Mouse (Mus musculus): ENCODE measurements around the gene Khnyn.

Gene Khnyn

DNA sequence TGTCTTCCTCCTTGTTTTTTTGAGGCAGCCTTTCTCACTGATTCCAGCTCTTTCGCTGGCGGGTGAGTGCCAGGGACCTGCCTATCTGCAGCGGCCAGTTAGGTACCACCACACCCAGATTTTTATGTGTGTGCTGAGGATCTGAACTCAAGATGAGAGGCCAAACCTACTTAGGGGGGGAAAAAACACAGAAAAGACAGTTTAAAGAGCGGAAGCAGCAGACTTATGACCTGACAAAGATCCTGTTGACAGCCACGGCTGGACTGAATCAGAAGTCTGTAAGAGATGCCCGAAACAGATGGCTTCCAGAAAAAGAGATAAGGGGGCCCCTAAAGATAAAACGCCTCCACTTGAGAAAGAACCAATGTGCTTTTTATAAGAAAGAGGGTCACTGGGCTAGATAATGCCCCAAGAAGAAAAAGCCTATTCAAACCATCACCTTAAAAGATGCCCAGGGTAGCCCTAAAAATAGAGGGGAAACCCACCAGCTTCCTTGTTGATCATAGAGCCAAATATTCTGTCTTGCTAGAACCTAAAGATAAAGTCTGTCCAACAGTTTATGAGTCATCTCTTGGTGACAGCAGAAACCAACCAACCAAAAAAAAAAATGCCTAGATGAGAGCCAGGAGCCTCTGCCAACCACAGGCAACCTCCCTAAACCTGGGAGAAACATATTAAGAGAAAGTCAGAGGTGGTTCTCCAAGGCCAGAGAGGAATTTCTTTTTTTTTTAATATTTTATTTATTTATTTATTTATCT lies 37.9 kb downstream of the Khnyn start:
- no peak for DNase-seq (ENCODE audit: low read depth)

DNA sequence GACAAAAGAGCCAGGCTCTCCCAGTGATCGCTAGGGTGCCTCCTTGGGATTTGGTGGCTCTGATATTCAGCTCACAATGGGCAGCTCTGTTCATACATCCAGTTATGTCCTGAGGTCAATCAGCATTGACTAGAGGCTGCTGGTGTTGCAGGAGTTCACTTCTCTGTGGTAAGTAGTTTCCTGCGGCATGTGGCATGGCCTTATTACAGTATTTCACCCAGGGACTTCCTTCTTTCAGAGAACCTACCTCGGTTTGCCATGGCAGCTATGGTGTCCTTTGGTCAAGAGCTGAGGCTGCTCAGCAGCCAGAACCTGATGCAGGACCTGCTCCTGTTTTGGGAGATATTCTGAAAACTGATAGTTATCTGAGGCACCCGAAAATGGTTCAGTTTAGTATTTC lies 42.1 kb downstream of the Khnyn start:
- DNase-seq (ENCODE audit: low read depth): no peak

DNA sequence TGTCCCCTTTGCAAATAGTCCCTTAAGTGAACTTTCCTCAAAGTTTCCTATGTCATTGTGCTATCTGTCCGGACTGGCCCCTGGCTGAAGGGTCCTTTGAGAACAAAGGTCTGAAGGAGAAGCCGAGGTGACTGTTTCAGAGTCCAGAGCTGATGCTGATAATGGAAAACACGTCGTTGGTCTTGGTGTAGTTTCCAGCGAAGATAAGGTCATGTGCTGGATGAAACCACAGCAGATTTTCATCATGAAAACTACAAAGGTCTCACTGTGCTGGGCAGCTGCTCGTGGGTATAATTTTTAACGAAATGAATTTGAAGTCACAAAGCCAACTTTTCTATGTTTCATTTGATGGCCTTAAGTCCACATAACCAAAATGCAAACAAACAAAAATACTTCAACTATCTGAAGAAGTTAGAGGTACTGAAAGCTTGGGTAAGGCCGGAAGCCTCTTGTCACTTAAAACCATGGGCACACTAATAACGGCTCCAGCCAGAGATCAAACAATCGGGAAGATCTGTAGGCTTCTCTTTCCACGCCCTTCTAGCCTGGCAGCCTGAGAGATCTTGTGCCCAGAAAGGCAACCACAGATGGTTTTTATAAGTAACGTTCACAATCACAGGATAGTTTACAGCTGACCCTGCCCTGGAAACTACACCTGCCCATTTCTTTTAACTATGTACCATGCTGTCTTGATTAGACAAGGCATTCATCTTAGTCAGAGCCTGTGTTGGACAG lies 44.7 kb downstream of the Khnyn start:
- no peak for DNase-seq (ENCODE audit: low read depth)

DNA sequence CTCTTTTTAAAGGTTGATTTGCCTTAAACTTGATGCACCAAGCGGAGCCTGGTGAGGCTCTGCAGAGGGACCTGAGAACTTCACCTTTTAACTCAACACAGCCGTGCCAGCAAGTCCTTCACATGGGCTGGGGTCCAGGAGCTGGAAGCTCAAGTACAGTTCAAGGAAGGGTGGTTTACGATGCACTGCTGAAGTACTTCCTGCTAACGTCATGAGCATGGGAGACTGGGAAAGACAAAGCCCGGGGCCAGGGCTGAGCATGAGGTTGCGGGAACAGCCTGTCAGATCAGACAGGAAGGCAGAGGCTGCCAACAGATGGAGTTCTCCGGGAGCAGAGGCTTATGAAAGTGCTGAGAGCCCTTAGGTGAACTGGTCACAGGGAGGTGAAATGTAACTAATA lies 48.8 kb downstream of the Khnyn start:
- DNase-seq (ENCODE audit: low read depth): no peak

DNA sequence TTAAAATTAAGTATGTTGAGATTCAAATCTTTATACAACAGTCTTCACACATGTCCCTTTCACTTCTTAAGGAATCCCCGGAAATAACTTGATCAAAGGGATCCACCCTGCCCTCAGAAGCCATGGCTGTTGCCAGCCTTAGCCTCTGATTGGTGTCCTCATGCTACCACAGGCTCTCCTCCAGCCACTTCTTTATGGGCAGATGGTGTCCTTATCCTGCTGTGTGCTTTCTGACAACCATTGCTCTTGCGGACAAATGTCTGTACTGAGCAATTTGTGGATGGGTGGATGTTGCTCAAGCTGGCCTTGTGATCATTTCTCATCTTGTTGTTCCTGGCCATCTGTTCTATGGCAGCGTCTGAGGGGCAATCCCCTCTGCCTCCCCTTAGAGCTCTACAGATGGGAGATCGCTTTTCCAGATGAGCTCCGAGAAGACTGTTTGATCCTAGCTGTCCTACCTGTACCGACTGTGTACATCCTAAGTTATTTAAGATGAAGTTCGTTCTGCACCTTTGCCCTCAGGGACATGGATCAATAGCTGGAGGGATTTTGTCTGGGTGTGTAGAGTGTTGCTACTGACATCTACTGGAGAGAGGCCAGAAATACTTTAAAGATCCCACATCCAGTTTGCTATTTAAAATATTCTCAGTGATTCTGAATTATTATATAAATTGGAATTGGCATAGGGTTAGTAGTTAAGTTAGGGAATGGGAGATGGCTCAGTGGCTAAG lies 55.5 kb downstream of the Khnyn start:
- DNase-seq (ENCODE audit: low read depth): no peak

DNA sequence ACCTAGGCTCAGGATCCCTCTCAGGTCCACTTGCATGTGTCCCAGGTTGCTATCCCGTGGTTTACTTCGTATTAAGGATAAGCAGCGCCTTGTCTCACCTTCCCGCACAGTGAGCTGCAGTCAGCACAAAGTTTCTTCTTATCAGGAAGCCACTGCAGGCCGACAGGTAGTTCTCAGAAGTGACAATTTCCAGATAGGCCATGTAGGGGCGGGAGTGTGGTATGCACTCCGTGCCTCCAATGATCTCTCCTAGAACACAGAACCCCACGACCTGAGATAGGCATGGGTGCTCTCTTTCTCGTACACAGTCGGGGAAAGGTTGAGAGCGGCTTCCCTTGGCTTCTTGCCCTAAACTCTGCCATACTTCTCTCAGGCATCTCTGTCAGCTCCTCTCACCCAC lies 58.9 kb downstream of the Khnyn start:
- no peak for DNase-seq (ENCODE audit: low read depth)

DNA sequence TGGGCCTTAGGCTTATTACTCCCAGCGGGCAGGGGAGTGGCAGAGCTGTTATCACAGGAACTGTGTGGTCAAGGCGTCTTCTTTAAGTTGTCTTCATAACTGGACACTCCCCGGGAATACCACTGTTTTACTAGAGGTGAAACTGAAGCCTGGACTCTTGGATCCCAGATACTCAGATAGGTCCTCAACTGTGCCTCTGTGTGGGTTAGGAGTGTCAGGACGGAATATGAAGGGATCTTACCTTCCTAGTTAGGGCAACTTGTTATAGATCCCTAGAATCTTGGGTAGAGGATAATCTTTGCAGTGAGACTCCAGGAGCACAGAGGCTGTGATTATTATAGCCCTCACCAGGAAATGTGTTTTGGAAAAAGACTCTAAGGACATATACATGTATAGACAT lies 59.8 kb downstream of the Khnyn start, which contains the start of gene Cma1:
TSS of gene Cma1 (minus strand) at position 101 of the 400 bp plus-strand sequence.
- no peak for DNase-seq (ENCODE audit: low read depth)

DNA sequence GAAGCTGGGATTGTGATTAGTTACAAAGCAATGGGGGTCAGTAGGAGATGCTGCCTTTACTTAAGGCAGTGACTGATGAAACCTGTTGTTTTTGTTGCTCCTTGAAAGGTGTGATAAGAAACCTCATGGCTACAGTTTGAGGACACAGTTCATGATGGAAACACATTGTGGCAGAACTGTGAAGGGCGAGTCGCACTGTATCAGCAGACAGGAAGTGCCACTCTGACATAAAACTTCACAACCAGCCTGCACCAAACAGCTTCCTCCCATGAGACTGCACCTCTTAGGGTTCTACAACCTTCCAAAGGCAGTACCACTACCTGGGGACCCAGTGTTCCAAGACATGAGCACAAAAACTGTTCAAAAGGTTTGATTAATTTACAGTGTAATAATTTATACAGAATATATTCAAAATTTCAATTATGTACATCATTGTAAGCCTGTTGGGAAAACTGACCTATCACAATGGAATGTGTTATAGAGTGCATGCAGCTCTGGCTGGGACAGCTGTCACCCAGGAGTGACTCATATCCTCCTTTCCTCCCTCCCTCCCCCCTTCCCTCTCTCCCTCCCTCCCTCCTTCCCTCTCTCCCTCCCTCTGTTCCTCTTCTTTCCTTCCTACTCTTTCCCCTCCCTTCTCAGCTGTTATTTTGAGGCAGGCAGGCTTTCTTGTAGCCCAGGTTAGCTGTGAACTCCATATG lies 61.7 kb downstream of the Khnyn start:
- DNase-seq (ENCODE audit: low read depth): no peak

Data from fibroblast of lung, adult 2 months (primary cell).